In the genomic region with DNA sequence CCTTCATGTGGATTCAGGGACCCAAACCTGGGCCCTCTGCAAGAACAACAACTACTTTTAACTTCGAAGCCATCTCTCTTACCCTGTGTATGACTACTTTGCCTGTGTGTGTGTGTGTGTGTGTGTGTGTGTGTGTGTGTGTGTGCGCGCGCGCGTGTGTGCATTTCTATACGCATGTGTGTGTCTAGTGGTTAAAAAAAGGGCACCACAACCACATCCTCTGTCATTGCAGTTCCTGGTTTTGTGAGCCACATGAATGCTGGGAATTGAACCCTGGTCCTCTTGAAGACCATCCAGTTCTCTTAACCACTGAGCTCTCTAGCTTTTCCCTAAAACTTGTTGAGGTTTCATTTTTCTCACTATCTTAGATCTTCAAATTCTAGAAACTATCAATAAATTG, we compare ENCODE assay signal across 18 mouse cellular contexts. TPM values are rescaled to one million over a fixed set of nuclear protein-coding genes. Genes with fewer than 3 reads are reported as not detected.
DNase-seq lines count a peak whose midpoint lies in the region.
"Had no signal": no experiment of that assay in that cellular context is flagged by ENCODE, and none has a peak within 500 bp of the region (broad histone marks: within the 10 kb centered on the region; RNA-seq: fewer than 3 reads in every experiment).

No protein-coding gene starts in this region.

- peak; percentile 47 for DNase-seq in 416B (ENCODE audit: low read depth)
- DNase-seq in CD4-positive, CD25-positive, alpha-beta regulatory T cell, adult 2 months (ENCODE audit: low read depth, low spot score): peak; percentile 57
- DNase-seq in induced T-regulatory cell, adult 2 months (ENCODE audit: low read depth): peak; percentile 44
- no peak for DNase-seq in layer of hippocampus, postnatal 10 days (ENCODE audit: low spot score in 2 of 2)
- DNase-seq in adrenal gland, postnatal 10 days: no peak
- no peak for DNase-seq in gastrocnemius, postnatal 4 days (ENCODE audit: low spot score in 2 of 2)
- DNase-seq: adrenal gland, adult 8-10 months; adrenal gland, postnatal 36 days; cerebellum, adult 18-20 months; cerebellum, adult 9-10 months; cerebellum, postnatal 14 days; forebrain, postnatal 0 days; gastrocnemius, adult 2 months; gastrocnemius, postnatal 14 days; heart, adult 2 months; kidney, adult 18-20 months had no signal

RNA-seq across cellular contexts. Expression of a gene that starts 31.6 kb away (rescaled TPM):
- total RNA-seq in layer of hippocampus, postnatal 10 days (2021): 1 to 10 TPM; 9.4 to 9.8 TPM
- total RNA-seq in adrenal gland, postnatal 10 days (2021): 1 to 10 TPM in 1 of 2 experiments, under 1 TPM in 1; 0.94 to 1.1 TPM
- under 1 TPM in 1 of 2 experiments, not detected in 1; 0.25 TPM for total RNA-seq in gastrocnemius, postnatal 4 days (2021)
- total RNA-seq: gastrocnemius, adult 2 months; gastrocnemius, postnatal 14 days; MEL had no signal

RNA-seq across cellular contexts. Expression of a gene that starts 47.0 kb away (rescaled TPM):
- total RNA-seq in layer of hippocampus, postnatal 10 days (2021): under 1 TPM in 1 of 2 experiments, not detected in 1; 0.33 TPM
- 10 to 100 TPM in 1 of 2 experiments, 1 to 10 TPM in 1; 2.6 to 51.5 TPM for total RNA-seq in adrenal gland, postnatal 10 days (2021)
- total RNA-seq in gastrocnemius, postnatal 4 days (2021): 100 to 1,000 TPM; 183 to 236 TPM
- total RNA-seq: adrenal gland, adult 8-10 months; adrenal gland, postnatal 36 days; forebrain, postnatal 0 days; hematopoietic stem cell, adult 5-6 weeks; MEL had no signal

Comparison
In these comparisons a context has a peak if more than half of its experiments do, and no peak if none do; other contexts are left out.
1. DNase-seq: peak in 416B (single experiment), CD4-positive, CD25-positive, alpha-beta regulatory T cell, adult 2 months (single experiment) and induced T-regulatory cell, adult 2 months (single experiment); none in layer of hippocampus, postnatal 10 days (0 of 2), adrenal gland, postnatal 10 days (single experiment) and gastrocnemius, postnatal 4 days (0 of 2).
2. RNA of a gene that starts 31.6 kb away (total RNA-seq): 9.4 to 9.8 TPM in layer of hippocampus, postnatal 10 days; 0.94 to 1.1 TPM in adrenal gland, postnatal 10 days and 0.25 TPM in gastrocnemius, postnatal 4 days; every median in the first group is over 4 times any median in the second.